8 mouse cellular contexts compared by ENCODE assay signal in genomic region chr5:134551233-134552109, GRCm38 (mm10). TPM values are rescaled to one million over a fixed set of nuclear protein-coding genes. Genes with fewer than 3 reads are reported as not detected.
DNase-seq lines count a peak whose midpoint lies in the region; ATAC-seq and TF ChIP-seq lines count a peak whose summit lies in the region.

No protein-coding gene starts in this region.

- no peaks in the 10 kb centered on the region for H3K27me3 ChIP-seq in forebrain, embryonic 10.5 days (ENCODE audit: poor library complexity, severe bottlenecking)
- 0 out of 2 replicates have a peak, but pooled peaks cover 3% of the 10 kb centered on the region for H3K27me3 ChIP-seq in heart, postnatal 0 days (ENCODE audit: control insufficient read depth, insufficient read depth, low read length)
- H3K27me3 ChIP-seq in lung, embryonic 15.5 days, result no peaks in the 10 kb centered on the region

- peak; percentile 65 to 77 for DNase-seq in adrenal gland, adult (ENCODE audit: inconsistent age in 2 of 2, low spot score in 1 of 2)
- DNase-seq in adrenal gland, postnatal 4 days (ENCODE audit: low spot score in 2 of 2), result no peak
- peak; percentile 37 for DNase-seq in forebrain, embryonic 10.5 days (ENCODE audit: extremely low spot score, low spot score)
- no peak for DNase-seq in heart, postnatal 0 days (ENCODE audit: low spot score)
- DNase-seq in kidney, postnatal 14 days, result peak; percentile 68
- DNase-seq in retina, embryonic 14.5 days (ENCODE audit: low spot score), result peak; percentile 49

- TF ChIP-seq POLR2A in bone marrow, adult 2 months (IDR thresholded peaks at IDR 0.05; ENCODE audit: borderline replicate concordance, control insufficient read depth, low read depth, low read length), result no peak

- TF ChIP-seq EP300 in heart, postnatal 0 days (IDR thresholded peaks at IDR 0.05; ENCODE audit: low read depth), result no peak

- 4% methylated on average over 52 of the region's 52 CpGs for WGBS in bone marrow, adult 2 months
- WGBS in forebrain, embryonic 10.5 days, result 2% methylated on average over 52 of the region's 52 CpGs
- 3% methylated on average over 39 of the region's 52 CpGs for WGBS in heart, postnatal 0 days
- under 1% methylated on average over 50 of the region's 52 CpGs for WGBS in lung, embryonic 15.5 days

- ATAC-seq in heart, postnatal 0 days (ENCODE audit: insufficient read depth, low read depth), result no peak
- peak; percentile 5 for ATAC-seq in lung, embryonic 15.5 days (ENCODE audit: borderline replicate concordance, extremely low read depth, low FRiP score, low TSS enrichment)

- H3K4me2 ChIP-seq in heart, postnatal 0 days (ENCODE audit: low read depth, low read length), result peak overlapping the region; percentile 86
- peak overlapping the region; percentile 91 for H3K4me2 ChIP-seq in lung, embryonic 15.5 days

- peaks cover 3% of the 10 kb centered on the region for H3K36me3 ChIP-seq in forebrain, embryonic 10.5 days (replicated peaks)
- no peaks in the 10 kb centered on the region for H3K36me3 ChIP-seq in heart, postnatal 0 days (replicated peaks; ENCODE audit: control insufficient read depth, insufficient read depth, low read length)
- no peaks in the 10 kb centered on the region for H3K36me3 ChIP-seq in lung, embryonic 15.5 days

- no peaks in the 10 kb centered on the region for H3K9me3 ChIP-seq in forebrain, embryonic 10.5 days
- no peaks in the 10 kb centered on the region for H3K9me3 ChIP-seq in heart, postnatal 0 days (replicated peaks; ENCODE audit: control insufficient read depth, low read length)
- H3K9me3 ChIP-seq in lung, embryonic 15.5 days, result no peaks in the 10 kb centered on the region

- H3K4me3 ChIP-seq in bone marrow, adult 2 months (replicated peaks; ENCODE audit: control insufficient read depth, low read depth, low read length), result peak overlapping the region; percentile 74
- H3K4me3 ChIP-seq in forebrain, embryonic 10.5 days, result peak overlapping the region; percentile 94
- peak overlapping the region; percentile 72 for H3K4me3 ChIP-seq in heart, postnatal 0 days (ENCODE audit: low read depth, low read length)
- peak overlapping the region; percentile 93 for H3K4me3 ChIP-seq in lung, embryonic 15.5 days

- TF ChIP-seq CTCF in bone marrow, adult 2 months (IDR thresholded peaks at IDR 0.05; ENCODE audit: control insufficient read depth, insufficient read depth, low read length), result no peak
- no peak for TF ChIP-seq CTCF in heart, postnatal 0 days (IDR thresholded peaks at IDR 0.05; ENCODE audit: low read depth)

- no peaks in the 10 kb centered on the region; the same call in 1 of the 2 replicates for H3K4me1 ChIP-seq in bone marrow, adult 2 months (ENCODE audit: control insufficient read depth, insufficient read depth, low read length)
- H3K4me1 ChIP-seq in forebrain, embryonic 10.5 days, result peaks cover 58% of the 10 kb centered on the region
- 0 out of 2 replicates have a peak, but pooled peaks cover 3% of the 10 kb centered on the region for H3K4me1 ChIP-seq in heart, postnatal 0 days (ENCODE audit: control insufficient read depth, insufficient read depth)
- H3K4me1 ChIP-seq in lung, embryonic 15.5 days, result peaks cover 54% of the 10 kb centered on the region

- H3K27ac ChIP-seq in bone marrow, adult 2 months (ENCODE audit: control insufficient read depth, insufficient read depth, low read depth, low read length, poor library complexity), result peak overlapping the region; percentile 81
- H3K27ac ChIP-seq in forebrain, embryonic 10.5 days, result peak overlapping the region; percentile 95
- peak overlapping the region; percentile 81 for H3K27ac ChIP-seq in heart, postnatal 0 days (ENCODE audit: low read depth)
- H3K27ac ChIP-seq in lung, embryonic 15.5 days, result peak overlapping the region; percentile 93

- peak overlapping the region; percentile 78 for H3K9ac ChIP-seq in heart, postnatal 0 days (replicated peaks; ENCODE audit: low read depth, low read length)
- H3K9ac ChIP-seq in lung, embryonic 15.5 days, result peak overlapping the region; percentile 80

RNA-seq across cellular contexts. Expression of gene Clip2, which starts 0.8 kb away (rescaled TPM):
- total RNA-seq in adrenal gland, postnatal 4 days (2021), result 10 to 100 TPM; 24.7 to 29.6 TPM
- polyA plus RNA-seq in bone marrow, adult 2 months (2011; ENCODE audit: insufficient read depth, insufficient read length, low replicate concordance, missing spikeins), result 5.6 and 7.9 TPM in 2 replicates
- 4.2 and 4.5 TPM in 2 replicates for polyA plus RNA-seq in forebrain, embryonic 10.5 days (2016; fragmentation: Nextera tagmentation; extraction: Ambion mirVana)
- total RNA-seq in heart, postnatal 0 days (2014; rRNA removed; ENCODE audit: low replicate concordance), result 11.3 and 14.0 TPM in 2 replicates
- 0.86 and 0.87 TPM in 2 replicates for polyA plus RNA-seq in heart, postnatal 0 days (2015; fragmentation: Nextera tagmentation; extraction: Ambion mirVana)
- 4.6 TPM in 2 replicates for polyA plus RNA-seq in lung, embryonic 15.5 days (2015; fragmentation: Nextera tagmentation; extraction: Ambion mirVana)

RNA-seq across cellular contexts. Expression of gene Syna, which starts 8.5 kb away (rescaled TPM):
- under 1 TPM in 1 of 2 experiments, not detected in 1; 0.20 TPM for total RNA-seq in adrenal gland, postnatal 4 days (2021)
- polyA plus RNA-seq in bone marrow, adult 2 months (2011; ENCODE audit: insufficient read depth, insufficient read length, low replicate concordance, missing spikeins), result not detected in 2 replicates
- 0.10 TPM in 1 of 2 replicates, not detected in the other for polyA plus RNA-seq in forebrain, embryonic 10.5 days (2016; fragmentation: Nextera tagmentation; extraction: Ambion mirVana)
- not detected in 2 replicates for total RNA-seq in heart, postnatal 0 days (2014; rRNA removed; ENCODE audit: low replicate concordance)
- not detected in 2 replicates for polyA plus RNA-seq in heart, postnatal 0 days (2015; fragmentation: Nextera tagmentation; extraction: Ambion mirVana)
- polyA plus RNA-seq in lung, embryonic 15.5 days (2015; fragmentation: Nextera tagmentation; extraction: Ambion mirVana), result 0.19 and 0.33 TPM in 2 replicates

RNA-seq across cellular contexts. Expression of gene Rfc2, which starts 29.7 kb away (rescaled TPM):
- 10 to 100 TPM; 81.0 to 85.3 TPM for total RNA-seq in adrenal gland, postnatal 4 days (2021)
- 158 and 241 TPM in 2 replicates for polyA plus RNA-seq in bone marrow, adult 2 months (2011; ENCODE audit: insufficient read depth, insufficient read length, low replicate concordance, missing spikeins)
- 440 and 447 TPM in 2 replicates for polyA plus RNA-seq in forebrain, embryonic 10.5 days (2016; fragmentation: Nextera tagmentation; extraction: Ambion mirVana)
- total RNA-seq in heart, postnatal 0 days (2014; rRNA removed; ENCODE audit: low replicate concordance), result 53.1 and 64.6 TPM in 2 replicates
- polyA plus RNA-seq in heart, postnatal 0 days (2015; fragmentation: Nextera tagmentation; extraction: Ambion mirVana), result 92.1 and 99.5 TPM in 2 replicates
- polyA plus RNA-seq in lung, embryonic 15.5 days (2015; fragmentation: Nextera tagmentation; extraction: Ambion mirVana), result 292 and 304 TPM in 2 replicates

Comparison
In these comparisons a context has a peak if more than half of its experiments do, and no peak if none do; other contexts are left out.
1. DNase-seq: peak in adrenal gland, adult (2 of 2), forebrain, embryonic 10.5 days (single experiment), kidney, postnatal 14 days (single experiment) and retina, embryonic 14.5 days (single experiment); none in adrenal gland, postnatal 4 days (0 of 2) and heart, postnatal 0 days (single experiment).
2. Peak in every context shown above with its lines, with median percentiles within 50 percentile points of each other: H3K27ac ChIP-seq and H3K4me3 ChIP-seq.